Mouse (Mus musculus): Measurements from ENCODE around the gene Lce1g. TPM values are rescaled to one million over a fixed set of nuclear protein-coding genes. Genes with fewer than 3 reads are reported as not detected.

Gene Lce1g
- polyA plus RNA-seq (2015; fragmentation: Nextera tagmentation; extraction: Ambion mirVana), result not detected in 2 replicates

GRCm38 (mm10) chr3:92752238-92752637 lies at the start of gene Lce1g:
Lce1g (minus strand) TSS chr3:92752338.
- ATAC-seq (ENCODE audit: low read depth), result no peak
- Histone ChIP-seq H3K36me3 (ENCODE audit: control insufficient read depth, insufficient read depth) (no peaks in the 10 kb centered on the region), H3K27me3 (ENCODE audit: control insufficient read depth, insufficient read depth, low read depth, low read length) (no peaks in the 10 kb centered on the region), H3K4me3 (ENCODE audit: low read depth, low read length) (no peak within 1 kb of the TSS), H3K9ac (ENCODE audit: low read depth, low read length) (no peak within 1 kb of the TSS), H3K4me1 (ENCODE audit: control insufficient read depth, low read depth, low read length) (no peaks in the 10 kb centered on the region), H3K27ac (ENCODE audit: low read length) (no peak within 1 kb of the TSS), H3K9me3 (replicated peaks; ENCODE audit: control insufficient read depth, low read length) (no peaks in the 10 kb centered on the region), H3K4me2 (ENCODE audit: low read depth, low read length) (no peak within 1 kb of the TSS)
- WGBS (ENCODE audit: insufficient replicate concordance), result 78% methylated on average over 1 of the region's 1 CpGs

GRCm38 (mm10) chr3:92790414-92790813 lies 38.3 kb upstream of the Lce1g start, which contains the start of gene Lce1j:
Lce1j (minus strand) TSS chr3:92790514.
- Histone ChIP-seq H3K4me1 (ENCODE audit: control insufficient read depth, low read depth, low read length) (no peaks in the 10 kb centered on the region), H3K9me3 (replicated peaks; ENCODE audit: control insufficient read depth, low read length) (no peaks in the 10 kb centered on the region), H3K36me3 (ENCODE audit: control insufficient read depth, insufficient read depth) (no peaks in the 10 kb centered on the region), H3K4me3 (ENCODE audit: low read depth, low read length) (no peak within 1 kb of the TSS), H3K27me3 (ENCODE audit: control insufficient read depth, insufficient read depth, low read depth, low read length) (no peaks in the 10 kb centered on the region), H3K9ac (ENCODE audit: low read depth, low read length) (no peak within 1 kb of the TSS), H3K27ac (ENCODE audit: low read length) (no peak within 1 kb of the TSS), H3K4me2 (ENCODE audit: low read depth, low read length) (no peak within 1 kb of the TSS)
- 50% methylated on average over 1 of the region's 1 CpGs for WGBS (ENCODE audit: insufficient replicate concordance)
- no peak for ATAC-seq (ENCODE audit: low read depth)

- H3K9ac ChIP-seq (ENCODE audit: low read depth, low read length), result no peak within 1 kb of the TSS
- no peaks in the 10 kb centered on the region for H3K36me3 ChIP-seq (ENCODE audit: control insufficient read depth, insufficient read depth)
- no peaks in the 10 kb centered on the region for H3K27me3 ChIP-seq (ENCODE audit: control insufficient read depth, insufficient read depth, low read depth, low read length)
- H3K4me3 ChIP-seq (ENCODE audit: low read depth, low read length), result no peak within 1 kb of the TSS
- no peak within 1 kb of the TSS for H3K4me2 ChIP-seq (ENCODE audit: low read depth, low read length)
- no peaks in the 10 kb centered on the region for H3K4me1 ChIP-seq (ENCODE audit: control insufficient read depth, low read depth, low read length)
- ATAC-seq (ENCODE audit: low read depth), result no peak
- H3K27ac ChIP-seq (ENCODE audit: low read length), result no peak within 1 kb of the TSS
- WGBS (ENCODE audit: insufficient replicate concordance), result 28% methylated on average over 1 of the region's 1 CpGs
- H3K9me3 ChIP-seq (replicated peaks; ENCODE audit: control insufficient read depth, low read length), result no peaks in the 10 kb centered on the region
These were observed 26.7 kb upstream of the Lce1g start, which contains the start of gene Lce1i for GRCm38 (mm10) chr3:92778799-92779198. Lce1i (minus strand) TSS chr3:92778899.

GRCm38 (mm10) chr3:92771573-92771972 lies 19.4 kb upstream of the Lce1g start:
- Histone ChIP-seq H3K27me3 (ENCODE audit: control insufficient read depth, insufficient read depth, low read depth, low read length) (no peaks in the 10 kb centered on the region), H3K4me3 (ENCODE audit: low read depth, low read length) (no peak overlapping the region), H3K36me3 (ENCODE audit: control insufficient read depth, insufficient read depth) (no peaks in the 10 kb centered on the region), H3K4me1 (ENCODE audit: control insufficient read depth, low read depth, low read length) (no peaks in the 10 kb centered on the region), H3K9me3 (replicated peaks; ENCODE audit: control insufficient read depth, low read length) (no peaks in the 10 kb centered on the region), H3K9ac (ENCODE audit: low read depth, low read length) (no peak overlapping the region), H3K27ac (ENCODE audit: low read length) (no peak overlapping the region), H3K4me2 (ENCODE audit: low read depth, low read length) (no peak overlapping the region)
- no peak for ATAC-seq (ENCODE audit: low read depth)
- whole genome bisulfite sequencing (ENCODE audit: insufficient replicate concordance), result 21% methylated on average over 3 of the region's 3 CpGs

DNA sequence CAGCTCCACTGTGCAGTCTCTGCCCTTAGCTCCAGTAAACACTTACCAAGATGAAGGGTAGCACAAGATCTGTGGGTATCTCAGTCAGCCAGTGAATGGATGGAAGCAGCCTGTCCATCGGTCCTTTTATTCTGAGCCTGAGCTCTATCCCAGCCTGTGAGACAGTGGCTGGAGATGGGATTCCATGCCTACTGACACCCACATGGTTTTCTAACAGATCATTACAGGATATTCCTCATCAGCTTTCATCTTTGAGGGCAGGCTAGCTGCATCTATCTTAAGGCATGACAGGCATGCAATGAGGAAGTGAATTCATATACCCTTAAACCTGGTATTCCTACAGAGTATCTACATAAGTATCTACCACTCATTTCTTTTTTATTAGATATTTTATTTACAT lies 12.8 kb upstream of the Lce1g start, which contains the start of gene Lce1h:
TSS of gene Lce1h (minus strand) at position 101 of the 400 bp plus-strand sequence.
- H3K4me3 ChIP-seq (ENCODE audit: low read depth, low read length), result no peak within 1 kb of the TSS
- no peaks in the 10 kb centered on the region for H3K36me3 ChIP-seq (ENCODE audit: control insufficient read depth, insufficient read depth)
- H3K9me3 ChIP-seq (replicated peaks; ENCODE audit: control insufficient read depth, low read length), result no peaks in the 10 kb centered on the region
- 72% methylated on average over 1 of the region's 1 CpGs for WGBS (ENCODE audit: insufficient replicate concordance)
- no peak for ATAC-seq (ENCODE audit: low read depth)
- H3K4me1 ChIP-seq (ENCODE audit: control insufficient read depth, low read depth, low read length), result no peaks in the 10 kb centered on the region
- H3K27me3 ChIP-seq (ENCODE audit: control insufficient read depth, insufficient read depth, low read depth, low read length), result no peaks in the 10 kb centered on the region
- H3K27ac ChIP-seq (ENCODE audit: low read length), result no peak within 1 kb of the TSS
- no peak within 1 kb of the TSS for H3K4me2 ChIP-seq (ENCODE audit: low read depth, low read length)
- H3K9ac ChIP-seq (ENCODE audit: low read depth, low read length), result no peak within 1 kb of the TSS

- H3K4me1 ChIP-seq (ENCODE audit: control insufficient read depth, low read depth, low read length), result no peaks in the 10 kb centered on the region
- H3K9ac ChIP-seq (ENCODE audit: low read depth, low read length), result no peak overlapping the region
- no peaks in the 10 kb centered on the region for H3K27me3 ChIP-seq (ENCODE audit: control insufficient read depth, insufficient read depth, low read depth, low read length)
- H3K27ac ChIP-seq (ENCODE audit: low read length), result no peak overlapping the region
- no peak overlapping the region for H3K4me3 ChIP-seq (ENCODE audit: low read depth, low read length)
- H3K36me3 ChIP-seq (ENCODE audit: control insufficient read depth, insufficient read depth), result no peaks in the 10 kb centered on the region
- 40% methylated on average over 3 of the region's 3 CpGs for WGBS (ENCODE audit: insufficient replicate concordance)
- no peak overlapping the region for H3K4me2 ChIP-seq (ENCODE audit: low read depth, low read length)
- no peaks in the 10 kb centered on the region for H3K9me3 ChIP-seq (replicated peaks; ENCODE audit: control insufficient read depth, low read length)
- no peak for ATAC-seq (ENCODE audit: low read depth)
These were observed 1.1 kb upstream of the Lce1g start for GRCm38 (mm10) chr3:92753197-92753596.

GRCm38 (mm10) chr3:92738996-92739395 lies 13.1 kb downstream of the Lce1g start, which contains the start of gene Gm38119:
Gm38119 (minus strand) TSS chr3:92739096.
- H3K36me3 ChIP-seq (ENCODE audit: control insufficient read depth, insufficient read depth), result no peaks in the 10 kb centered on the region

GRCm38 (mm10) chr3:92722631-92723030 lies 29.5 kb downstream of the Lce1g start:
- WGBS (ENCODE audit: insufficient replicate concordance), result 64% methylated on average over 5 of the region's 5 CpGs

More at GRCm38 (mm10) chr3:92738996-92739395, 13.1 kb downstream of the Lce1g start, which contains the start of gene Gm38119:
- no peak for ATAC-seq (ENCODE audit: low read depth)
- no peak within 1 kb of the TSS for H3K9ac ChIP-seq (ENCODE audit: low read depth, low read length)
- no peaks in the 10 kb centered on the region for H3K9me3 ChIP-seq (replicated peaks; ENCODE audit: control insufficient read depth, low read length)
- H3K27me3 ChIP-seq (ENCODE audit: control insufficient read depth, insufficient read depth, low read depth, low read length), result no peaks in the 10 kb centered on the region
- no peak within 1 kb of the TSS for H3K4me2 ChIP-seq (ENCODE audit: low read depth, low read length)
- no peak within 1 kb of the TSS for H3K4me3 ChIP-seq (ENCODE audit: low read depth, low read length)
- no peaks in the 10 kb centered on the region for H3K4me1 ChIP-seq (ENCODE audit: control insufficient read depth, low read depth, low read length)
- H3K27ac ChIP-seq (ENCODE audit: low read length), result no peak within 1 kb of the TSS
- 48% methylated on average over 1 of the region's 1 CpGs for WGBS (ENCODE audit: insufficient replicate concordance)

GRCm38 (mm10) chr3:92720250-92720649 lies 31.9 kb downstream of the Lce1g start, which contains the start of gene Lce1f:
Lce1f (minus strand) TSS chr3:92720350.
- Histone ChIP-seq H3K9ac (ENCODE audit: low read depth, low read length) (no peak within 1 kb of the TSS), H3K4me1 (ENCODE audit: control insufficient read depth, low read depth, low read length) (no peaks in the 10 kb centered on the region), H3K36me3 (ENCODE audit: control insufficient read depth, insufficient read depth) (no peaks in the 10 kb centered on the region), H3K9me3 (replicated peaks; ENCODE audit: control insufficient read depth, low read length) (no peaks in the 10 kb centered on the region), H3K4me3 (ENCODE audit: low read depth, low read length) (no peak within 1 kb of the TSS), H3K27ac (ENCODE audit: low read length) (no peak within 1 kb of the TSS), H3K27me3 (ENCODE audit: control insufficient read depth, insufficient read depth, low read depth, low read length) (no peaks in the 10 kb centered on the region), H3K4me2 (ENCODE audit: low read depth, low read length) (no peak within 1 kb of the TSS)
- 50% methylated on average over 3 of the region's 3 CpGs for WGBS (ENCODE audit: insufficient replicate concordance)
- no peak for ATAC-seq (ENCODE audit: low read depth)

More at GRCm38 (mm10) chr3:92722631-92723030, 29.5 kb downstream of the Lce1g start:
- Histone ChIP-seq H3K9ac (ENCODE audit: low read depth, low read length) (no peak overlapping the region), H3K4me1 (ENCODE audit: control insufficient read depth, low read depth, low read length) (no peaks in the 10 kb centered on the region), H3K9me3 (replicated peaks; ENCODE audit: control insufficient read depth, low read length) (no peaks in the 10 kb centered on the region), H3K4me3 (ENCODE audit: low read depth, low read length) (no peak overlapping the region), H3K27ac (ENCODE audit: low read length) (no peak overlapping the region), H3K36me3 (ENCODE audit: control insufficient read depth, insufficient read depth) (no peaks in the 10 kb centered on the region), H3K4me2 (ENCODE audit: low read depth, low read length) (no peak overlapping the region), H3K27me3 (ENCODE audit: control insufficient read depth, insufficient read depth, low read depth, low read length) (no peaks in the 10 kb centered on the region)
- no peak for ATAC-seq (ENCODE audit: low read depth)

Data from liver, embryonic 16.5 days (tissue).